Mouse (Mus musculus) stomach, embryonic 16.5 days (tissue): ENCODE measurements around the gene Ppp1r12a. TPM values are rescaled to one million over a fixed set of nuclear protein-coding genes. Genes with fewer than 3 reads are reported as not detected.

Experiments
- ATAC-seq: fragments of 200-750 bp; cut with Nextera tagmentation; 2 replicates; pipeline ENCODE4 v1.8.0; 2017; ENCODE audit warnings: moderate number of reproducible peaks, moderate TSS enrichment; ENCODE audit not compliant: insufficient read depth, low FRiP score
- H3K27ac ChIP-seq: fragments of 300-500 bp; sonication (generic); 2 replicates; pipeline ENCODE4 v1.5.1; 2014; ENCODE audit warnings: low read length
- H3K27me3 ChIP-seq: fragments of 300-500 bp; sonication (generic); 2 replicates; pipeline ENCODE4 v1.6.1; 2014; ENCODE audit warnings: low read length, control low read depth, mixed read lengths; ENCODE audit not compliant: control insufficient read depth, insufficient read depth
- H3K36me3 ChIP-seq: fragments of 300-500 bp; sonication (generic); 2 replicates; pipeline ENCODE4 v1.6.1; 2014; ENCODE audit warnings: low read length; ENCODE audit not compliant: control insufficient read depth, insufficient read depth
- H3K4me1 ChIP-seq: fragments of 300-500 bp; sonication (generic); 2 replicates; pipeline ENCODE4 v1.6.1; 2014; ENCODE audit warnings: low read length, control low read depth, mixed read lengths; ENCODE audit not compliant: control insufficient read depth, insufficient read depth
- H3K4me2 ChIP-seq: fragments of 300-500 bp; sonication (generic); 2 replicates; pipeline ENCODE4 v1.6.1; 2014; ENCODE audit warnings: low read depth, low read length, mixed read lengths
- H3K4me3 ChIP-seq: fragments of 300-500 bp; sonication (generic); replicated peaks from 2 replicates; pipeline ENCODE4 v1.5.1; 2014; ENCODE audit warnings: mild to moderate bottlenecking, low read length
- H3K9ac ChIP-seq: fragments of 300-500 bp; sonication (generic); 2 replicates; pipeline ENCODE4 v1.6.1; 2014; ENCODE audit warnings: low read length
- H3K9me3 ChIP-seq: fragments of 300-500 bp; sonication (generic); replicated peaks from 2 replicates; pipeline ENCODE4 v1.6.1; 2016; ENCODE audit warnings: low read length, control low read depth; ENCODE audit not compliant: control insufficient read depth
- WGBS: fragments of 180-500 bp; shearing (Covaris S2); extraction: QIAGEN DNeasy Blood & Tissue Kit; methylation state at CpG from one replicate; pipeline ENCODE4 v1.1.7; 2014; 5-methylcytosine and 5-hydroxymethylcytosine counted together
- polyA plus RNA-seq: library from polyadenylated mRNA; unstranded; fragments of >200 nt; fragmentation: Nextera tagmentation; extraction: Ambion mirVana; gene quantifications from 2 replicates; pipeline ENCODE4 v1.2.1, GENCODE M21; 2015

Ppp1r12a gene
- polyA plus RNA-seq, 1 experiment from 2014 or later = 104 TPM

DNA sequence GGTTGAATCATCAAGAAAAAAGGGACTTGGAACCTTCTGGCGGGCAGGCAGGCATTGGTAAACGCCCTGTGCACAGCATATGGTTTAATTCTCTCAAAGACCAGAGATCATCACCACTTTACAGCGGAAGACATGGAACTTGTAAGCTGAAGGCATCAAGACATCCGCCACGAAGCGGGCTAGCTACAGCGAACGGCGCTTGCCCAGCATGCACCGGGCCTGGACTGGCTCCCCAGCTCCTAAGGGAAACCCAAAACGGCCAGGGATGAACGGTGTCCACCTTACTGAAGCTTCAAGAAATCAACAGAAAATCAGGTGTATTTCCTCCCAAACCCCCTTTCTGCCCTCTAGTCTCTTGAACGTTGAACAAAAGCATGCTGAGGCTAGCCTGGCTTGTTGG is 136.3 kb downstream of the Ppp1r12a start:
- no peak for ATAC-seq
- Histone ChIP-seq H3K27me3 (no peaks in the 10 kb centered on the region), H3K9me3 (no peaks in the 10 kb centered on the region), H3K4me3 (no peak overlapping the region), H3K4me2 (no peak overlapping the region), H3K9ac (no peak overlapping the region), H3K36me3 (no peaks in the 10 kb centered on the region), H3K27ac (no peak overlapping the region), H3K4me1 (no peaks in the 10 kb centered on the region)
- 97% methylated on average over 13 of the region's 13 CpGs for WGBS

DNA sequence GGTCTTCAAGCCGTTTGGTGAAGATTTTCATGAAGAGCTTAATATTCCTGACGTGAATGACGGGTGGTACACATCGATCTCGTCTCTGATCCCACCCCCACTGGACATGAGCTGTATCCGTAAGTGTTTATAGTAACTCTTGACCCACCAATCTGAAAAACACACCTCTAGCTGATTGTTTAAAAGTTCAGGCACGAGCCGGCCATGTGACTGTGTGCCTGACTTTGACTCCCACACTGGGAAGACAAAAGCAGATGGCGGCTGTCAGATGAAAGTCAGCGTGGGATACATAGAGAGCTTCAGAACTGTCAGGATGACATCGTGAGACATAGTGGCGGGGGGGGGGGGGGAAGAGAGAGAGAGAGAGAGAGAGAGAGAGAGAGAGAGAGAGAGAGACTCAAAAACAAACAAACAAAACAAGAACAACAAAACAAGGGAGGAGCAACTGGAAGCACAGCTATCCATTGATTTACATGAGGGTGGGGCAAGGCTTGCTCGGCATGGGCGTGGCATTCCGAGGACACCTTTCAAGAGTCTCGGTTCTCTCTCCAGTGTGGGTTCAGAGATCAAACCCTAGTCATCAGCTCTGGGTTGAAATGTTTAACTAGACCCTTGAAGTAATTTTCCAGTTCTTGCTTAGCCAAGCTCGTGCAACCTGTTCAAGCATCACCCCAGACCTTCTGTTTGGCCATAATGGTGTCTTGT is 137.0 kb downstream of the Ppp1r12a start:
- Histone ChIP-seq H3K27ac (peak overlapping the region; percentile 23; the same call in 1 of the 2 replicates), H3K27me3 (no peaks in the 10 kb centered on the region), H3K9ac (no peak overlapping the region), H3K4me1 (no peaks in the 10 kb centered on the region), H3K9me3 (no peaks in the 10 kb centered on the region), H3K4me2 (no peak overlapping the region), H3K36me3 (no peaks in the 10 kb centered on the region), H3K4me3 (no peak overlapping the region)
- 68% methylated on average over 17 of the region's 17 CpGs for WGBS
- no peak for ATAC-seq

- WGBS = 46% methylated on average over 11 of the region's 11 CpGs
- H3K9me3 ChIP-seq = no peaks in the 10 kb centered on the region
- H3K9ac ChIP-seq = no peak overlapping the region
- no peak overlapping the region for H3K4me2 ChIP-seq
- no peaks in the 10 kb centered on the region for H3K36me3 ChIP-seq
- H3K27ac ChIP-seq = peak overlapping the region; percentile 23; the same call in 1 of the 2 replicates
- ATAC-seq = peak; percentile 21; the same call in 1 of the 2 replicates
- no peaks in the 10 kb centered on the region for H3K4me1 ChIP-seq
- no peaks in the 10 kb centered on the region for H3K27me3 ChIP-seq
- no peak overlapping the region for H3K4me3 ChIP-seq
Observed at GRCm38 (mm10) chr10:108299828-108300227, 137.8 kb downstream of the Ppp1r12a start.

GRCm38 (mm10) chr10:108300843-108301242 is 138.8 kb downstream of the Ppp1r12a start:
- H3K4me3 ChIP-seq = no peak overlapping the region
- H3K36me3 ChIP-seq = no peaks in the 10 kb centered on the region
- no peaks in the 10 kb centered on the region for H3K4me1 ChIP-seq
- no peaks in the 10 kb centered on the region for H3K27me3 ChIP-seq
- H3K9me3 ChIP-seq = no peaks in the 10 kb centered on the region
- H3K27ac ChIP-seq = no peak overlapping the region
- H3K4me2 ChIP-seq = peak overlapping the region; percentile 45
- ATAC-seq = peak; percentile 33; the same call in 1 of the 2 replicates
- WGBS = 9% methylated on average over 19 of the region's 19 CpGs
- H3K9ac ChIP-seq = no peak overlapping the region

GRCm38 (mm10) chr10:108307772-108308171 is 145.8 kb downstream of the Ppp1r12a start:
- Histone ChIP-seq H3K27ac (no peak overlapping the region), H3K4me1 (no peaks in the 10 kb centered on the region), H3K27me3 (no peaks in the 10 kb centered on the region), H3K9ac (no peak overlapping the region), H3K4me3 (no peak overlapping the region), H3K4me2 (no peak overlapping the region), H3K36me3 (no peaks in the 10 kb centered on the region), H3K9me3 (no peaks in the 10 kb centered on the region)
- 68% methylated on average over 11 of the region's 11 CpGs for WGBS
- ATAC-seq = no peak

DNA sequence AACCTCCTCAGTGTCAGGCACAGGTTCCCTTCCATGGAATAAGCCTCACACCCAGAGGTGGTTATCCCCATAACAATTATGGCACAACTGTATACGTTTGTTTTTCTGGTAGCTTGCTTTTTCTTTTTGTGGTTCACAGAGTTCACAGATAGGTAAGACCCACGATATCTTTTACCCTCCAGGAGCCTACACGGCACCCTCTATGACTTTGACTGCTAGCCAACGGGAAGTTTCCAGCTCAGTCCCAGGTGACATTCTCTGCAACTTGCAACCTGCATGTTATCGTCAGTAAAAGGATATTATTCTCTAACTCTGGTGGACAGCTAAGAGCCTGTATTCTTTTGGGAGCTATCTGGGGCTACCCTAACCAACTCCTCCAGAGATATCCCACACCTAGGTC is 148.2 kb downstream of the Ppp1r12a start:
- H3K9me3 ChIP-seq = no peaks in the 10 kb centered on the region
- H3K4me2 ChIP-seq = no peak overlapping the region
- 76% methylated on average over 5 of the region's 5 CpGs for WGBS
- ATAC-seq = no peak
- H3K9ac ChIP-seq = no peak overlapping the region
- H3K4me3 ChIP-seq = no peak overlapping the region
- H3K4me1 ChIP-seq = no peaks in the 10 kb centered on the region
- H3K27me3 ChIP-seq = no peaks in the 10 kb centered on the region
- H3K36me3 ChIP-seq = no peaks in the 10 kb centered on the region
- H3K27ac ChIP-seq = no peak overlapping the region

GRCm38 (mm10) chr10:108311396-108311795 is 149.4 kb downstream of the Ppp1r12a start:
- H3K36me3 ChIP-seq = no peaks in the 10 kb centered on the region
- H3K4me1 ChIP-seq = no peaks in the 10 kb centered on the region
- no peak overlapping the region for H3K4me2 ChIP-seq
- H3K9ac ChIP-seq = no peak overlapping the region
- H3K9me3 ChIP-seq = no peaks in the 10 kb centered on the region
- no peak for ATAC-seq
- 85% methylated on average over 3 of the region's 3 CpGs for WGBS
- H3K4me3 ChIP-seq = no peak overlapping the region
- H3K27ac ChIP-seq = no peak overlapping the region
- H3K27me3 ChIP-seq = no peaks in the 10 kb centered on the region

DNA sequence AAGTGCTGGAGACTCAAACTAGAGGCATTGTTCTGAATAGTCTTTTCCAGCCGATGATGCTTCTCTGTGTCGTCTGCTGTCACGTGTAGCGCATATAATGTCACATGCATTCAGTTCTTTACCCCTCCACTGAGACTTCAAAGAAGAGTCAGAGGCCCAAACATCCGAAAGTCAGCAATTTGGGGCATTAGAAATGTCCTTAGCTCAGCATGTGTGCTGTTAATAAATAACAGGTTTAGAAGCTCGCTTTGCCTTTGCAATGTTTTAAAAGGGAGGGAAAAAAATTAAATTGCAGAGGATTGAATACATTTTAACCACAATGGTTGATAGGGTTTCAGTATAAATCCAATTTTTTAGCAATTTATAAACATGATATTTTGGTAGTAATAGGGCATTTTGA is 151.9 kb downstream of the Ppp1r12a start:
- no peak for ATAC-seq
- Histone ChIP-seq H3K4me1 (no peaks in the 10 kb centered on the region), H3K27ac (no peak overlapping the region), H3K36me3 (no peaks in the 10 kb centered on the region), H3K27me3 (no peaks in the 10 kb centered on the region), H3K9me3 (no peaks in the 10 kb centered on the region), H3K4me2 (no peak overlapping the region), H3K4me3 (no peak overlapping the region), H3K9ac (no peak overlapping the region)
- 71% methylated on average over 6 of the region's 6 CpGs for WGBS

GRCm38 (mm10) chr10:108314396-108314795 is 152.4 kb downstream of the Ppp1r12a start:
- Histone ChIP-seq H3K4me3 (no peak overlapping the region), H3K27me3 (no peaks in the 10 kb centered on the region), H3K36me3 (no peaks in the 10 kb centered on the region), H3K4me2 (no peak overlapping the region), H3K9me3 (no peaks in the 10 kb centered on the region), H3K9ac (no peak overlapping the region), H3K4me1 (no peaks in the 10 kb centered on the region), H3K27ac (no peak overlapping the region)
- WGBS = 84% methylated on average over 8 of the region's 8 CpGs
- no peak for ATAC-seq
